Mouse (Mus musculus): ENCODE data around the gene Ccdc153. TPM values are rescaled to one million over a fixed set of nuclear protein-coding genes. Genes with fewer than 3 reads are reported as not detected.

Gene Ccdc153
- polyA plus RNA-seq, 1 experiment from 2014 or later = not detected

GRCm38 (mm10) chr9:44288076-44288958, 47.8 kb downstream of the Ccdc153 start, which contains the start of gene Abcg4:
Gene Abcg4, minus strand, starts transcription at chr9:44288615.
- H3K36me3 ChIP-seq = peaks cover 28% of the 10 kb centered on the region
- WGBS = 3% methylated on average over 38 of the region's 38 CpGs
- peak within 1 kb of the TSS; percentile 74 for H3K4me3 ChIP-seq
- peaks cover 39% of the 10 kb centered on the region for H3K27me3 ChIP-seq
- peak within 1 kb of the TSS; percentile 76 for H3K9ac ChIP-seq
- H3K4me1 ChIP-seq = peaks cover 17% of the 10 kb centered on the region
- ATAC-seq (ENCODE audit: insufficient number of reproducible peaks, insufficient read depth, low FRiP score, low TSS enrichment) = 0 out of 2 replicates have a peak, but pooled peaks have one; percentile 57
- peak within 1 kb of the TSS; percentile 92 for H3K4me2 ChIP-seq (replicated peaks)
- no peaks in the 10 kb centered on the region for H3K9me3 ChIP-seq
- H3K27ac ChIP-seq = no peak within 1 kb of the TSS

GRCm38 (mm10) chr9:44288959-44289291, 48.4 kb downstream of the Ccdc153 start:
- H3K27me3 ChIP-seq = peaks cover 39% of the 10 kb centered on the region
- H3K27ac ChIP-seq = no peak overlapping the region
- peaks cover 17% of the 10 kb centered on the region for H3K4me1 ChIP-seq
- H3K9ac ChIP-seq = no peak overlapping the region
- H3K36me3 ChIP-seq = peaks cover 31% of the 10 kb centered on the region
- no peak for ATAC-seq (ENCODE audit: insufficient number of reproducible peaks, insufficient read depth, low FRiP score, low TSS enrichment)
- peak overlapping the region; percentile 92 for H3K4me2 ChIP-seq (replicated peaks)
- H3K4me3 ChIP-seq = 0 out of 2 replicates have a peak overlapping the region, but pooled peaks have one; percentile 74
- 8% methylated on average over 11 of the region's 11 CpGs for WGBS
- H3K9me3 ChIP-seq = no peaks in the 10 kb centered on the region

- H3K9ac ChIP-seq = no peak overlapping the region
- H3K4me1 ChIP-seq = peaks cover 10% of the 10 kb centered on the region; the same call in 1 of the 2 replicates
- WGBS = 68% methylated on average over 3 of the region's 3 CpGs
- no peak for ATAC-seq (ENCODE audit: insufficient number of reproducible peaks, insufficient read depth, low FRiP score, low TSS enrichment)
- no peak overlapping the region for H3K4me3 ChIP-seq
- no peak overlapping the region for H3K4me2 ChIP-seq (replicated peaks)
- H3K27ac ChIP-seq = no peak overlapping the region
- H3K9me3 ChIP-seq = no peaks in the 10 kb centered on the region
- H3K36me3 ChIP-seq = peaks cover 53% of the 10 kb centered on the region
- H3K27me3 ChIP-seq = peaks cover 20% of the 10 kb centered on the region
Measured at GRCm38 (mm10) chr9:44292490-44292889, 52.0 kb downstream of the Ccdc153 start.

Other genes starting within 250 kb of the Ccdc153 start
- gene Thy1, start 197.3 kb upstream of the Ccdc153 start, polyA plus RNA-seq (2016; fragmentation: Nextera tagmentation; extraction: Ambion mirVana) = 1.6 and 2.8 TPM in 2 replicates
- 8.8 and 10.4 TPM in 2 replicates for gene Usp2, start 173.7 kb upstream of the Ccdc153 start, polyA plus RNA-seq (2016; fragmentation: Nextera tagmentation; extraction: Ambion mirVana)
- 0.13 and 0.20 TPM in 2 replicates for gene Mfrp, start 138.9 kb upstream of the Ccdc153 start, polyA plus RNA-seq (2016; fragmentation: Nextera tagmentation; extraction: Ambion mirVana)
- 0.78 and 1.3 TPM in 2 replicates for gene C1qtnf5, start 133.4 kb upstream of the Ccdc153 start, polyA plus RNA-seq (2016; fragmentation: Nextera tagmentation; extraction: Ambion mirVana)
- 0.19 and 0.33 TPM in 2 replicates for gene Gm49380, start 127.2 kb upstream of the Ccdc153 start, polyA plus RNA-seq (2016; fragmentation: Nextera tagmentation; extraction: Ambion mirVana)
- gene Rnf26, start 127.2 kb upstream of the Ccdc153 start, polyA plus RNA-seq (2016; fragmentation: Nextera tagmentation; extraction: Ambion mirVana) = 86.7 and 88.8 TPM in 2 replicates
- gene Mcam, start 106.2 kb upstream of the Ccdc153 start, polyA plus RNA-seq (2016; fragmentation: Nextera tagmentation; extraction: Ambion mirVana) = 22.3 and 24.2 TPM in 2 replicates
- gene Cbl, start 6.6 kb upstream of the Ccdc153 start, polyA plus RNA-seq (2016; fragmentation: Nextera tagmentation; extraction: Ambion mirVana) = 19.6 and 20.3 TPM in 2 replicates
- gene Pdzd3, start 10.8 kb downstream of the Ccdc153 start, polyA plus RNA-seq (2016; fragmentation: Nextera tagmentation; extraction: Ambion mirVana) = 0.12 TPM in 1 of 2 replicates, not detected in the other
- gene Nlrx1, start 27.9 kb downstream of the Ccdc153 start, polyA plus RNA-seq (2016; fragmentation: Nextera tagmentation; extraction: Ambion mirVana) = 6.2 and 7.1 TPM in 2 replicates
- 5.9 and 6.4 TPM in 2 replicates for gene Abcg4, start 47.9 kb downstream of the Ccdc153 start, polyA plus RNA-seq (2016; fragmentation: Nextera tagmentation; extraction: Ambion mirVana)
- gene Hinfp, start 65.0 kb downstream of the Ccdc153 start, polyA plus RNA-seq (2016; fragmentation: Nextera tagmentation; extraction: Ambion mirVana) = 26.5 and 28.5 TPM in 2 replicates
- gene C2cd2l, start 79.6 kb downstream of the Ccdc153 start, polyA plus RNA-seq (2016; fragmentation: Nextera tagmentation; extraction: Ambion mirVana) = 8.5 and 9.4 TPM in 2 replicates
- gene Dpagt1, start 85.3 kb downstream of the Ccdc153 start, polyA plus RNA-seq (2016; fragmentation: Nextera tagmentation; extraction: Ambion mirVana) = 37.2 and 39.1 TPM in 2 replicates
- gene H2afx, start 94.0 kb downstream of the Ccdc153 start, polyA plus RNA-seq (2016; fragmentation: Nextera tagmentation; extraction: Ambion mirVana) = 399 and 416 TPM in 2 replicates
- gene Hmbs, start 103.6 kb downstream of the Ccdc153 start, polyA plus RNA-seq (2016; fragmentation: Nextera tagmentation; extraction: Ambion mirVana) = 126 TPM in 2 replicates
- 28.3 and 32.4 TPM in 2 replicates for gene Vps11, start 121.0 kb downstream of the Ccdc153 start, polyA plus RNA-seq (2016; fragmentation: Nextera tagmentation; extraction: Ambion mirVana)
- 34.6 and 35.6 TPM in 2 replicates for gene Hyou1, start 138.8 kb downstream of the Ccdc153 start, polyA plus RNA-seq (2016; fragmentation: Nextera tagmentation; extraction: Ambion mirVana)
- 11.2 and 11.8 TPM in 2 replicates for gene Slc37a4, start 156.2 kb downstream of the Ccdc153 start, polyA plus RNA-seq (2016; fragmentation: Nextera tagmentation; extraction: Ambion mirVana)
- 1,820 and 1,932 TPM in 2 replicates for gene Rps25, start 166.5 kb downstream of the Ccdc153 start, polyA plus RNA-seq (2016; fragmentation: Nextera tagmentation; extraction: Ambion mirVana)
- gene Trappc4, start 166.9 kb downstream of the Ccdc153 start, polyA plus RNA-seq (2016; fragmentation: Nextera tagmentation; extraction: Ambion mirVana) = 173 and 176 TPM in 2 replicates
- 30.9 and 33.6 TPM in 2 replicates for gene Ccdc84, start 177.9 kb downstream of the Ccdc153 start, polyA plus RNA-seq (2016; fragmentation: Nextera tagmentation; extraction: Ambion mirVana)
- gene Foxr1, start 200.5 kb downstream of the Ccdc153 start, polyA plus RNA-seq (2016; fragmentation: Nextera tagmentation; extraction: Ambion mirVana) = not detected in 2 replicates
- gene Upk2, start 214.3 kb downstream of the Ccdc153 start, polyA plus RNA-seq (2016; fragmentation: Nextera tagmentation; extraction: Ambion mirVana) = 1.7 and 2.2 TPM in 2 replicates
- 17.7 and 18.5 TPM in 2 replicates for gene Bcl9l, start 242.1 kb downstream of the Ccdc153 start, polyA plus RNA-seq (2016; fragmentation: Nextera tagmentation; extraction: Ambion mirVana)

Measured in embryonic facial prominence, embryonic 12.5 days (tissue).